Mouse (Mus musculus) lung, embryonic 14.5 days (tissue): ENCODE measurements around the gene Dab2. TPM values are rescaled to one million over a fixed set of nuclear protein-coding genes. Genes with fewer than 3 reads are reported as not detected.

ENCODE experiments used
- ATAC-seq: fragments of 200-750 bp; cut with Nextera tagmentation; 2 replicates; pipeline ENCODE4 v1.8.0; 2017; ENCODE audit warnings: mild to moderate bottlenecking, moderate TSS enrichment, moderate library complexity; ENCODE audit not compliant: insufficient read depth
- DNase-seq: peaks from one replicate; pipeline ENCODE4 v3.0.0-alpha.2; 2015
- H3K27ac ChIP-seq: fragments of 300-500 bp; sonication (generic); 2 replicates; pipeline ENCODE4 v1.5.1; 2014; ENCODE audit warnings: low read depth, mild to moderate bottlenecking, moderate library complexity
- H3K27me3 ChIP-seq: fragments of 300-500 bp; sonication (generic); 2 replicates; pipeline ENCODE4 v1.6.1; 2014; ENCODE audit warnings: low read length, control low read depth; ENCODE audit not compliant: insufficient read depth
- H3K36me3 ChIP-seq: fragments of 300-500 bp; sonication (generic); 2 replicates; pipeline ENCODE4 v1.6.1; 2014; ENCODE audit warnings: control low read depth; ENCODE audit not compliant: insufficient read depth
- H3K4me1 ChIP-seq: fragments of 300-500 bp; sonication (generic); 2 replicates; pipeline ENCODE4 v1.6.1; 2014; ENCODE audit warnings: antibody characterized with exemption, control low read depth; ENCODE audit not compliant: insufficient read depth
- H3K4me2 ChIP-seq: fragments of 300-500 bp; sonication (generic); 2 replicates; pipeline ENCODE4 v1.6.1; 2014; ENCODE audit warnings: mild to moderate bottlenecking
- H3K4me3 ChIP-seq: fragments of 300-500 bp; sonication (generic); 2 replicates; pipeline ENCODE4 v1.5.1; 2014; ENCODE audit warnings: low read depth, low read length
- H3K9ac ChIP-seq: fragments of 300-500 bp; sonication (generic); 2 replicates; pipeline ENCODE4 v1.6.1; 2014
- H3K9me3 ChIP-seq: fragments of 300-500 bp; sonication (generic); 2 replicates; pipeline ENCODE4 v1.6.1; 2016; ENCODE audit warnings: low read depth, low read length, control low read depth
- CTCF ChIP-seq: IDR thresholded peaks from 2 replicates; pipeline ENCODE4 v1.5.1; 2016; ENCODE audit warnings: antibody characterized with exemption, low read depth
- WGBS: fragments of 180-500 bp; shearing (Covaris S2); extraction: QIAGEN DNeasy Blood & Tissue Kit; methylation state at CpG from one replicate; pipeline ENCODE4 v1.1.7; 2014; 5-methylcytosine and 5-hydroxymethylcytosine counted together
- polyA plus RNA-seq: library from polyadenylated mRNA; unstranded; fragments of >200 nt; fragmentation: Nextera tagmentation; extraction: Ambion mirVana; gene quantifications from 2 replicates; pipeline ENCODE4 v1.2.1, GENCODE M21; 2014

Dab2 gene
- polyA plus RNA-seq, 1 experiment from 2014 or later, result 50.0 TPM

- ATAC-seq (no peak), DNase-seq (no peak)
- Histone ChIP-seq H3K27ac (no peak overlapping the region), H3K27me3 (no peaks in the 10 kb centered on the region), H3K9me3 (no peaks in the 10 kb centered on the region), H3K9ac (no peak overlapping the region), H3K36me3 (peaks cover 4% of the 10 kb centered on the region; the same call in 1 of the 2 replicates), H3K4me2 (no peak overlapping the region), H3K4me3 (no peak overlapping the region), H3K4me1 (no peaks in the 10 kb centered on the region)
- no peak for TF ChIP-seq CTCF
- WGBS, result 84% methylated on average over 8 of the region's 8 CpGs
Observed at GRCm38 (mm10) chr15:6409031-6409430, 109.4 kb downstream of the Dab2 start.

GRCm38 (mm10) chr15:6410161-6410560 lies 110.6 kb downstream of the Dab2 start:
- Histone ChIP-seq H3K4me3 (no peak overlapping the region), H3K27me3 (no peaks in the 10 kb centered on the region), H3K4me2 (no peak overlapping the region), H3K9me3 (no peaks in the 10 kb centered on the region), H3K4me1 (no peaks in the 10 kb centered on the region), H3K27ac (no peak overlapping the region), H3K9ac (no peak overlapping the region), H3K36me3 (peaks cover 4% of the 10 kb centered on the region; the same call in 1 of the 2 replicates)
- DNase-seq (no peak), ATAC-seq (no peak)
- TF ChIP-seq CTCF, result no peak
- WGBS, result 79% methylated on average over 3 of the region's 3 CpGs

GRCm38 (mm10) chr15:6411334-6411733 lies 111.7 kb downstream of the Dab2 start:
- H3K9me3 ChIP-seq, result no peaks in the 10 kb centered on the region
- DNase-seq (no peak), ATAC-seq (no peak)
- 78% methylated on average over 6 of the region's 6 CpGs for WGBS
- peaks cover 4% of the 10 kb centered on the region; the same call in 1 of the 2 replicates for H3K36me3 ChIP-seq
- no peak overlapping the region for H3K4me2 ChIP-seq
- no peak overlapping the region for H3K9ac ChIP-seq
- no peak overlapping the region for H3K27ac ChIP-seq
- no peak for TF ChIP-seq CTCF
- no peaks in the 10 kb centered on the region for H3K27me3 ChIP-seq
- no peaks in the 10 kb centered on the region for H3K4me1 ChIP-seq
- no peak overlapping the region for H3K4me3 ChIP-seq

- WGBS, result 89% methylated on average over 5 of the region's 5 CpGs
- TF ChIP-seq CTCF, result no peak
- no peak for ATAC-seq
Observed at GRCm38 (mm10) chr15:6415317-6415716, 115.7 kb downstream of the Dab2 start.

GRCm38 (mm10) chr15:6431777-6432176 lies 132.2 kb downstream of the Dab2 start:
- H3K4me1 ChIP-seq, result no peaks in the 10 kb centered on the region
- DNase-seq, result no peak
- H3K4me3 ChIP-seq, result no peak overlapping the region
- no peak overlapping the region for H3K4me2 ChIP-seq
- no peak for TF ChIP-seq CTCF
- no peak overlapping the region for H3K9ac ChIP-seq
- H3K9me3 ChIP-seq, result no peaks in the 10 kb centered on the region
- ATAC-seq, result no peak
- WGBS, result 76% methylated on average over 7 of the region's 7 CpGs
- H3K27ac ChIP-seq, result peak overlapping the region; percentile 69; the same call in 1 of the 2 replicates
- no peaks in the 10 kb centered on the region for H3K27me3 ChIP-seq
- H3K36me3 ChIP-seq, result peaks cover 21% of the 10 kb centered on the region

More at GRCm38 (mm10) chr15:6415317-6415716, 115.7 kb downstream of the Dab2 start:
- no peaks in the 10 kb centered on the region for H3K9me3 ChIP-seq
- H3K4me2 ChIP-seq, result no peak overlapping the region
- H3K27me3 ChIP-seq, result no peaks in the 10 kb centered on the region
- H3K27ac ChIP-seq, result no peak overlapping the region
- no peak for DNase-seq
- no peak overlapping the region for H3K4me3 ChIP-seq
- peaks cover 21% of the 10 kb centered on the region for H3K36me3 ChIP-seq
- no peaks in the 10 kb centered on the region for H3K4me1 ChIP-seq
- no peak overlapping the region for H3K9ac ChIP-seq

GRCm38 (mm10) chr15:6432411-6432810 lies 132.8 kb downstream of the Dab2 start:
- H3K36me3 ChIP-seq, result peaks cover 23% of the 10 kb centered on the region
- no peak overlapping the region for H3K4me3 ChIP-seq
- ATAC-seq (peak; percentile 96), DNase-seq (peak; percentile 94)
- no peaks in the 10 kb centered on the region for H3K4me1 ChIP-seq
- WGBS, result 47% methylated on average over 7 of the region's 7 CpGs
- peak overlapping the region; percentile 69; the same call in 1 of the 2 replicates for H3K27ac ChIP-seq
- H3K27me3 ChIP-seq, result no peaks in the 10 kb centered on the region
- no peaks in the 10 kb centered on the region for H3K9me3 ChIP-seq
- no peak overlapping the region for H3K4me2 ChIP-seq
- no peak for TF ChIP-seq CTCF
- H3K9ac ChIP-seq, result no peak overlapping the region

GRCm38 (mm10) chr15:6435281-6435680 lies 135.7 kb downstream of the Dab2 start:
- Histone ChIP-seq H3K9me3 (no peaks in the 10 kb centered on the region), H3K27me3 (no peaks in the 10 kb centered on the region), H3K27ac (no peak overlapping the region), H3K4me3 (no peak overlapping the region), H3K9ac (no peak overlapping the region), H3K36me3 (peaks cover 16% of the 10 kb centered on the region), H3K4me1 (peaks cover 8% of the 10 kb centered on the region; the same call in 1 of the 2 replicates), H3K4me2 (no peak overlapping the region)
- 85% methylated on average over 7 of the region's 7 CpGs for WGBS
- TF ChIP-seq CTCF, result no peak
- DNase-seq (no peak), ATAC-seq (no peak)
